Mouse (Mus musculus): ENCODE measurements around the gene Lnpep.
A peak's percentile ranks its signal among the peaks of the same experiment; 100 is the strongest.
"Not testable (repeated sequence)": the region's sequence is repeated elsewhere in the genome, so short reads cannot be mapped to it uniquely, and the experiment has no call there.

Lnpep gene

GRCm38 (mm10) chr17:17624957-17625586 lies at the start of gene Lnpep:
Lnpep (minus strand) TSS chr17:17625050.
- DNase-seq: peak; percentile 86

- DNase-seq: no peak
These were observed 31.0 kb upstream of the Lnpep start for GRCm38 (mm10) chr17:17655829-17656176.

GRCm38 (mm10) chr17:17654997-17655828 lies 30.4 kb upstream of the Lnpep start:
- DNase-seq: no peak

GRCm38 (mm10) chr17:17652570-17652969 lies 27.7 kb upstream of the Lnpep start:
- no peak for DNase-seq

- peak; percentile 31 for DNase-seq
These were observed 20.9 kb upstream of the Lnpep start for GRCm38 (mm10) chr17:17645738-17646137.

- DNase-seq: no peak
These were observed 12.5 kb upstream of the Lnpep start for GRCm38 (mm10) chr17:17637387-17637786.

GRCm38 (mm10) chr17:17636147-17636546 lies 11.3 kb upstream of the Lnpep start:
- DNase-seq: no peak

GRCm38 (mm10) chr17:17634033-17634432 lies 9.2 kb upstream of the Lnpep start:
- DNase-seq: no peak

- DNase-seq: no peak
These were observed 7.1 kb upstream of the Lnpep start for GRCm38 (mm10) chr17:17631985-17632384.

- DNase-seq: not testable (repeated sequence)
These were observed 3.5 kb upstream of the Lnpep start for GRCm38 (mm10) chr17:17628237-17628879.

- DNase-seq: no peak
These were observed 2.7 kb upstream of the Lnpep start for GRCm38 (mm10) chr17:17627558-17627957.

- DNase-seq: no peak
These were observed 1.2 kb upstream of the Lnpep start for GRCm38 (mm10) chr17:17625887-17626679.

GRCm38 (mm10) chr17:17624421-17624956 lies 361 bp downstream of the Lnpep start:
- peak; percentile 90 for DNase-seq

GRCm38 (mm10) chr17:17623890-17624420 lies 895 bp downstream of the Lnpep start:
- peak; percentile 54 for DNase-seq

- DNase-seq: no peak
These were observed 1.5 kb downstream of the Lnpep start for GRCm38 (mm10) chr17:17623221-17623889.

- no peak for DNase-seq
These were observed 2.3 kb downstream of the Lnpep start for GRCm38 (mm10) chr17:17622576-17622975.

- no peak for DNase-seq
These were observed 3.3 kb downstream of the Lnpep start for GRCm38 (mm10) chr17:17621586-17621985.

- no peak for DNase-seq
These were observed 6.4 kb downstream of the Lnpep start for GRCm38 (mm10) chr17:17618463-17618862.

GRCm38 (mm10) chr17:17617440-17618204 lies 7.2 kb downstream of the Lnpep start:
- DNase-seq: no peak

GRCm38 (mm10) chr17:17612336-17612735 lies 12.5 kb downstream of the Lnpep start:
- no peak for DNase-seq

GRCm38 (mm10) chr17:17609523-17609922 lies 15.3 kb downstream of the Lnpep start:
- DNase-seq: no peak

Data from right cerebral cortex, postnatal 14 days (tissue).